Mouse (Mus musculus): ENCODE results near the gene Lyst.

GRCm38 (mm10) chr13:13674669-13675343 is 84.6 kb downstream of the Lyst start:
- TF ChIP-seq MAX (IDR thresholded peaks at IDR 0.05): no peak
- TF ChIP-seq CTCF (IDR thresholded peaks at IDR 0.05; ENCODE audit: control insufficient read depth, insufficient read depth, insufficient read length): no peak
- no peak for TF ChIP-seq MYOD1 (IDR thresholded peaks at IDR 0.05; ENCODE audit: control insufficient read depth, insufficient read length, low read depth)
- no peak for TF ChIP-seq CEBPB (IDR thresholded peaks at IDR 0.05; ENCODE audit: low read depth)
- no peak for TF ChIP-seq USF1 (IDR thresholded peaks at IDR 0.05; ENCODE audit: low read depth)
- no peak for TF ChIP-seq MYOG (IDR thresholded peaks at IDR 0.05; ENCODE audit: control insufficient read depth, extremely low read depth, insufficient read length)
- no peak for TF ChIP-seq FOSL1 (IDR thresholded peaks at IDR 0.05; ENCODE audit: insufficient read depth, low read length, poor library complexity, severe bottlenecking)

All from C2C12 (cell line).